Mouse (Mus musculus): ENCODE measurements at regions not wholly inside any gene's neighbourhood (a gene's known extent, or its start where the extent isn't known, plus 50 kb on each side); places are given as distances from the start of the nearest gene placed in this dataset.
"Not testable (repeated sequence)": the region's sequence is repeated elsewhere in the genome, so short reads cannot be mapped to it uniquely, and the experiment has no call there.

- no peak for DNase-seq
- intact Hi-C loops (cut with DNase I; ENCODE audit: low total_unique reads) = no loop called here
Observed at GRCm38 (mm10) chrX:12294452-12294851, 134.3 kb upstream of the Bcor start.

GRCm38 (mm10) chrX:12294941-12295340, 134.8 kb upstream of the Bcor start:
- intact Hi-C loops (cut with DNase I; ENCODE audit: low total_unique reads) = no loop called here
- no peak for DNase-seq

GRCm38 (mm10) chrX:12296264-12297053, 136.3 kb upstream of the Bcor start:
- DNase-seq = no peak
- intact Hi-C loops (cut with DNase I; ENCODE audit: low total_unique reads) = no loop called here

- no peak for DNase-seq
- intact Hi-C loops (cut with DNase I; ENCODE audit: low total_unique reads) = no loop called here
Observed at GRCm38 (mm10) chrX:12298609-12299008, 138.5 kb upstream of the Bcor start.

GRCm38 (mm10) chrX:12299236-12299635, 139.1 kb upstream of the Bcor start:
- intact Hi-C loops (cut with DNase I; ENCODE audit: low total_unique reads) = no loop called here
- DNase-seq = no peak

GRCm38 (mm10) chrX:12304678-12305077, 144.5 kb upstream of the Bcor start:
- DNase-seq = no peak
- intact Hi-C loops (cut with DNase I; ENCODE audit: low total_unique reads) = no loop called here

- DNase-seq = no peak
Observed at GRCm38 (mm10) chrX:12306940-12307339, 146.8 kb upstream of the Bcor start.

GRCm38 (mm10) chrX:12312534-12312933, 152.4 kb upstream of the Bcor start:
- DNase-seq = no peak
- intact Hi-C loops (cut with DNase I; ENCODE audit: low total_unique reads) = no loop called here

More at GRCm38 (mm10) chrX:12306940-12307339, 146.8 kb upstream of the Bcor start:
- intact Hi-C loops (cut with DNase I; ENCODE audit: low total_unique reads) = no loop called here

- no peak for DNase-seq
- intact Hi-C loops (cut with DNase I; ENCODE audit: low total_unique reads) = no loop called here
Observed at GRCm38 (mm10) chrX:12315658-12316057, 155.5 kb upstream of the Bcor start.

GRCm38 (mm10) chrX:12317488-12317887, 157.3 kb upstream of the Bcor start:
- DNase-seq; intact Hi-C loops (cut with DNase I; ENCODE audit: low total_unique reads): not testable (repeated sequence)

- no peak for DNase-seq
Observed at GRCm38 (mm10) chrX:12318848-12319651, 158.9 kb upstream of the Bcor start.

GRCm38 (mm10) chrX:12322453-12322852, 162.3 kb upstream of the Bcor start:
- intact Hi-C loops (cut with DNase I; ENCODE audit: low total_unique reads) = no loop called here
- DNase-seq = no peak

More at GRCm38 (mm10) chrX:12318848-12319651, 158.9 kb upstream of the Bcor start:
- intact Hi-C loops (cut with DNase I; ENCODE audit: low total_unique reads) = no loop called here

- no peak for DNase-seq
- intact Hi-C loops (cut with DNase I; ENCODE audit: low total_unique reads) = no loop called here
Observed at GRCm38 (mm10) chrX:12323268-12323667, 163.1 kb upstream of the Bcor start.

GRCm38 (mm10) chrX:12323812-12324211, 163.7 kb upstream of the Bcor start:
- no peak for DNase-seq
- intact Hi-C loops (cut with DNase I; ENCODE audit: low total_unique reads) = no loop called here

- intact Hi-C loops (cut with DNase I; ENCODE audit: low total_unique reads) = no loop called here
- no peak for DNase-seq
Observed at GRCm38 (mm10) chrX:12327464-12327863, 167.3 kb upstream of the Bcor start.

GRCm38 (mm10) chrX:12340561-12340960, 180.4 kb upstream of the Bcor start:
- DNase-seq = no peak
- intact Hi-C loops (cut with DNase I; ENCODE audit: low total_unique reads) = no loop called here

GRCm38 (mm10) chrX:12341356-12341965, 181.3 kb upstream of the Bcor start:
- intact Hi-C loops (cut with DNase I; ENCODE audit: low total_unique reads) = no loop called here
- no peak for DNase-seq

- intact Hi-C loops (cut with DNase I; ENCODE audit: low total_unique reads) = no loop called here
- DNase-seq = no peak
Observed at GRCm38 (mm10) chrX:12344805-12345555, 184.8 kb upstream of the Bcor start.

GRCm38 (mm10) chrX:12346856-12347255, 186.7 kb upstream of the Bcor start:
- DNase-seq = no peak
- intact Hi-C loops (cut with DNase I; ENCODE audit: low total_unique reads) = no loop called here

- intact Hi-C loops (cut with DNase I; ENCODE audit: low total_unique reads) = no loop called here
- no peak for DNase-seq
Observed at GRCm38 (mm10) chrX:12348117-12348516, 188.0 kb upstream of the Bcor start.

Data from gastrocnemius, postnatal 14 days (tissue).